Mouse (Mus musculus): ENCODE results near the gene Cbarp. TPM values are rescaled to one million over a fixed set of nuclear protein-coding genes. Genes with fewer than 3 reads are reported as not detected.
A peak's percentile ranks its signal among the peaks of the same experiment; 100 is the strongest.

Cbarp gene
- polyA plus RNA-seq, 1 experiment from 2014 or later = 5.0 TPM

DNA sequence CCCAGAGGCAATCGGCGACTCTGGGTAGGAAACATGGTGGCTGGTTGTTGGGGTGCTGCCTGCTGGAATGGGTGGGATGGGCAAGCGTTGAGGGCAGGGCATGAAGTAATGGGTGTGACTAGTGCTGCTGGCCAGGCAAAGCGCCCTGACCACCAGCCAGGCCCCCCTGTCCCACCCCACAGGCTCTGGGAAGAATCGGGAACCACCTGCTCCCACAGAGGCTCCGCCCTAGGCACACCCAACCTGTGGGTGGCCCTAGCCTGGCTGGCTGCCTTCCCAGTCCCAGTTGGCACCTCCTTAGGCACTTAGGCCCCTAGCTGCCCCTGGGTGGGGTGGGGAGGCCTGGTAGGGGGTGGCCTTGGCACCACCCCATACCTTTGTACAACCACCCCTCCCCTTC lies 5.3 kb upstream of the Cbarp start:
- peaks cover 53% of the 10 kb centered on the region for H3K4me1 ChIP-seq
- H3K4me2 ChIP-seq = no peak overlapping the region
- H3K4me3 ChIP-seq = no peak overlapping the region
- no peak overlapping the region for H3K9ac ChIP-seq
- 81% methylated on average over 6 of the region's 6 CpGs for WGBS
- no peaks in the 10 kb centered on the region for H3K9me3 ChIP-seq
- H3K36me3 ChIP-seq = peaks cover 27% of the 10 kb centered on the region
- no peak for ATAC-seq (ENCODE audit: borderline replicate concordance, extremely low read depth, low FRiP score, low TSS enrichment)
- peak overlapping the region; percentile 99 for H3K27ac ChIP-seq
- no peaks in the 10 kb centered on the region for H3K27me3 ChIP-seq

DNA sequence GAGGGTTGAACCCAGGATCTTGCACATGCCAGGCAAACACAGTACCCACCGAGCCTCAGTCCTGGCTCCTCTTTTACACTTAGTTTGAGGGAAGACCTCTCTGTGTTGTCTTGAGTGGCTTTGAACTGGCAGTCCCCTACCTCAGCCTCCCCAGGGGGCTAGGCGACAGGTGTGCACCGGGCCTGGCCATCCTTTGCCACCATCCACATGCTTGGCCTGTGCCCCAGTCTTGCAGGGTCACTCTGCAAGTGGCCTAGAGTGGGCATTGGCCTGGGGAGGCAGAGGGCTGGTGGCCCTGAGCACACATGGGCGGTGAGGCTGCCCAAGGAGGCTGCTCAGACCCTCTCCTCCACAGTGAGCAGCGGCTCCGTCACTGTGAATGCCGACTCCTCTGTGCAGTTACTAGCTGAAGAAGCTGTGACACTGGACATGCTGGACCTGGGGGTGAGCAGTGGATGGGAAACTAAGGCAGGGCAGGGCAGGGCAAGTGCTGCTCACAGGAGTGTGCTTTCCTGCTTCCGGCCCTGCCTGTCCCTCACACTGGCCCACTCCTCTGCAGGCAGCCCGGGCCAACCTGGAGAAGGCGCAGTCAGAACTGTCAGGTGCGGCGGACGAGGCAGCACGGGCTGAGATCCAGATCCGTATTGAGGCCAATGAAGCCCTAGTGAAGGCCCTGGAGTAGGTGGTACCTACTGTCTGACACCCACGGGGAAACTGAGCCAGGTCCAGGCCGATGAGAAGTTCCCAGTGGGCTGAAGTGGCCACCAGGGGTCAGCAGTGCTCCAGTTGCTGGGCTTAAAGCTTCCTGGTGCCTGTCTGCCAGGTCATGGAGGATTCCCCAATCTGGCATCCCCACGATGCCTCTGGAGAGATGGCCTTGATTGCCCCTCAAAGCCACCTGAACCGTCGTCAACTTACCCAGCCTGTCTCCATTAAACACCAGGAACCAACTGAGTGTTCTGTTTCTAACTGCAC lies 4.5 kb upstream of the Cbarp start:
- Histone ChIP-seq H3K9ac (no peak overlapping the region), H3K9me3 (no peaks in the 10 kb centered on the region), H3K27me3 (peaks cover 3% of the 10 kb centered on the region; the same call in 1 of the 2 replicates), H3K36me3 (peaks cover 27% of the 10 kb centered on the region), H3K4me2 (no peak overlapping the region), H3K27ac (peak overlapping the region; percentile 62), H3K4me3 (no peak overlapping the region), H3K4me1 (peaks cover 57% of the 10 kb centered on the region)
- 72% methylated on average over 20 of the region's 20 CpGs for WGBS
- no peak for ATAC-seq (ENCODE audit: borderline replicate concordance, extremely low read depth, low FRiP score, low TSS enrichment)

DNA sequence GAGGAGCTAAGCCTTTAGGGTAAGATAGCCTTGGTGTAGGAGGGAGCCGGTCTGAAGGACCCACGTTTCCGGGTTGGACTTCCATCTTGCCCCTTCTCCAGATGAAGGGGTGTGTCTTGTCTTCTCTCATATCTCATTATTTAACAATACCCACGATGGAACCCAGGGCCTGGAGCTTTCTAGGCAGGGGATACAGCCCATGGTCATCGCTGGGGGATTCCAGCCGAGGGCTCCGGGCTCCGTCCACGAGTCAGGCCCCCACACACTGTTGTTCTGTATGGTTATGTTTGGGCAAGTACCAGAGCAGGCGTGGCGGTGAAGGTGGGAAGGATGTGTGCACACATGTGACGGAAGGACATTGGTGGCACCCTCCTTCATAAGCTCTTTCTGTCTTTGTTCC lies 3.5 kb upstream of the Cbarp start:
- H3K4me3 ChIP-seq = no peak overlapping the region
- H3K4me1 ChIP-seq = peaks cover 62% of the 10 kb centered on the region

DNA sequence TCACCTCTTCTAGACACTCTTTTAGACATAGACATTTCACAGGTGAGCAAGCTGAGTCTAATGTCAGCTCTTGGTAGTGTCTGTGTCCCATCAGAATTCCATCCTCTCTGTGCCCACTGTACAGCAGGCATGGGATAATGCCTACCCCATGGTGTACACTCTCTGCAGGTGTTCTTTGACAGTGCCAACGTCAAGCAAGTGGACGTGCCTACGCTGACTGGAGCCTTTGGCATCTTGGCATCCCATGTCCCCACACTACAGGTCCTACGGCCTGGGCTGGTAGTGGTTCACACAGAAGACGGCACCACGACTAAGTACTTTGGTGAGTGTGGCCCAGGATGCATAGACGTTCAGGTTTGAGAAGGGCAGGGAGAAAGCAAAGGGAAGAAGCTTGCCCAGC lies 3.0 kb upstream of the Cbarp start:
- H3K9me3 ChIP-seq = no peaks in the 10 kb centered on the region
- H3K4me2 ChIP-seq = no peak overlapping the region
- H3K4me3 ChIP-seq = no peak overlapping the region
- peaks cover 64% of the 10 kb centered on the region for H3K4me1 ChIP-seq
- no peak overlapping the region for H3K27ac ChIP-seq
- WGBS = 92% methylated on average over 7 of the region's 7 CpGs
- no peak overlapping the region for H3K9ac ChIP-seq
- peaks cover 17% of the 10 kb centered on the region; the same call in 1 of the 2 replicates for H3K27me3 ChIP-seq
- no peak for ATAC-seq (ENCODE audit: borderline replicate concordance, extremely low read depth, low FRiP score, low TSS enrichment)
- peaks cover 27% of the 10 kb centered on the region for H3K36me3 ChIP-seq

More for the DNA sequence above, 3.5 kb upstream of the Cbarp start:
- Histone ChIP-seq H3K9me3 (no peaks in the 10 kb centered on the region), H3K27ac (no peak overlapping the region), H3K9ac (no peak overlapping the region), H3K27me3 (peaks cover 13% of the 10 kb centered on the region; the same call in 1 of the 2 replicates), H3K4me2 (no peak overlapping the region), H3K36me3 (peaks cover 27% of the 10 kb centered on the region)
- 92% methylated on average over 12 of the region's 12 CpGs for WGBS
- ATAC-seq (ENCODE audit: borderline replicate concordance, extremely low read depth, low FRiP score, low TSS enrichment) = no peak

DNA sequence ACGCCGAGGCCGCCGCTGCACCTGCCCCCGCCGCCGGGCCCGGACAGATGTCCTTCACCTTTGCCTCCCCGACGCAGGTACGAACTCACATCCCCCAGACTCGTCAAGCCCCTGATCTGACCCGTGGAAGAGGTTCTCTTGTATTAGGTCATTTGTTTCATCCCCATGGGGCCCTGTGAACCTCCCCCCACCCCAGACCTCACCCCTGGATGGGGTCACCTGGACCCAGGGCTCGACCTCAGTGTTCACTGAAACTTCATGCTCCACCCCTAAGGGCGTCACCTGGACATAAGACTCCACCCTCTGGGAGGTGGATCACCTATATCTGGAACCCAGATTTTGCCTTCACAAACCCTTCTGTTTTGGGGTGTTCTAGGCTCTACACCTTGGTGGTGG lies 1.9 kb upstream of the Cbarp start:
- WGBS = 0% methylated on average over 15 of the region's 15 CpGs
- ATAC-seq (ENCODE audit: borderline replicate concordance, extremely low read depth, low FRiP score, low TSS enrichment) = no peak
- Histone ChIP-seq H3K27me3 (peaks cover 28% of the 10 kb centered on the region), H3K4me3 (peak overlapping the region; percentile 56), H3K9me3 (no peaks in the 10 kb centered on the region), H3K9ac (peak overlapping the region; percentile 71), H3K36me3 (peaks cover 27% of the 10 kb centered on the region), H3K4me1 (peaks cover 70% of the 10 kb centered on the region), H3K4me2 (peak overlapping the region; percentile 67), H3K27ac (peak overlapping the region; percentile 78)

DNA sequence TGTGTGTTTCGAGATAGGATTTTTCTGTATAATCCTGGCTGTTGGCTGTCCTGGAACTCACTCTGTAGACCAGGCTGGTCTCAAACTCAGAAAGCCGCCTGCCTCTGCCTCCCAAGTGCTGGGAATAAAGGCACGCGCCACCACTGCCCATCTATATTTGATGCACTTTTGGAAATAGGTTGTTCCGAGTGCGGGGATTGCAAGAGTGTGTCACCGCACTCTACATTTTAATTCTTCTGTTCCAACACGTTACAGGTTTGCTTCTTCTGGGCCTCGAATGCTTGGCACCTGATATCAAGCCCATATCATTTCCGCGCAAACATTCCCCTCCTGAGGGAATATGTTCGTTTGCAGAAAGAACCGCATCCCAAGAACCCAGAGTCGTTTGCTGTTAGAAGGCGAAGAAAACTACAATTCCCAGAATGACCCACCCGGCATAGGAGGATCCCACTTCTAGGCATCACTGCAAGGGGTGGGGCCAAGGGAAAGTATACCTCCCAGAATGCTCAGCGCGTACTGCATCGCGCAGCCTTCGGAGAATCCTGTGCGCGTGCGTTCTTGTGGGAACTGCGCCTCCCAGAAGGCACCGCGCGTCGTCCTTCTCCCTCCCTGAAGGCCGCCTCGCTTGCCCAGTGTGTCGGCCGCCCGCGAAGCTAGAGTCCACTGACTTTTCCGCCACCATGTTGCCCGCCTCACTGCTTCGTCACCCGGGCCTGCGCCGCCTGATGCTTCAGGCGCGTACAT lies 1.3 kb upstream of the Cbarp start:
- Histone ChIP-seq H3K4me3 (peak overlapping the region; percentile 56), H3K27ac (peak overlapping the region; percentile 78), H3K4me1 (peaks cover 70% of the 10 kb centered on the region), H3K4me2 (peak overlapping the region; percentile 67), H3K9ac (peak overlapping the region; percentile 71), H3K36me3 (peaks cover 27% of the 10 kb centered on the region), H3K9me3 (no peaks in the 10 kb centered on the region), H3K27me3 (peaks cover 34% of the 10 kb centered on the region)
- ATAC-seq (ENCODE audit: borderline replicate concordance, extremely low read depth, low FRiP score, low TSS enrichment) = peak; percentile 85
- under 1% methylated on average over 43 of the region's 43 CpGs for WGBS

DNA sequence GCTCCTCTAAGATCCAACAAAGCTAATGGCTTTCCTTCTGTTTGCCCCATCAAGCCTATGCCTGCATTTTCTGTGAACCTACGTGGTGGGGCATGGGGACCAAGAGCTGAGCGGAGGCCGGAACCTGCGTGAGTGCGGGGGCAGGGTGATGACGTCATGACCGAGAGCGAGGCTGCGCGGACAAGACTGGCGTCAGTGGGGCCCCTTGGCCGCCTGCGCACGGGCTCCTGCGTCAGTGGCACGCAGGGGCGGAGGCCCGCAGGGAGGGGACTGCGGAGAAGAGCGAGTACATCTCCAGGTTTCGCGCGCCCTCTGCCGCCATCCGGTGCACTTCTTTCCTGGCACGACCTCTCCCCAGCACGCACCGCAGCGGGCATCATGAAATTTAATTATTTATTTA lies 608 bp upstream of the Cbarp start:
- Histone ChIP-seq H3K27ac (peak overlapping the region; percentile 78), H3K9ac (peak overlapping the region; percentile 31; the same call in 1 of the 2 replicates), H3K9me3 (no peaks in the 10 kb centered on the region), H3K4me1 (peaks cover 70% of the 10 kb centered on the region), H3K4me2 (peak overlapping the region; percentile 67), H3K27me3 (peaks cover 41% of the 10 kb centered on the region), H3K36me3 (peaks cover 27% of the 10 kb centered on the region), H3K4me3 (peak overlapping the region; percentile 56)
- ATAC-seq (ENCODE audit: borderline replicate concordance, extremely low read depth, low FRiP score, low TSS enrichment) = peak; percentile 71
- WGBS = under 1% methylated on average over 29 of the region's 29 CpGs

DNA sequence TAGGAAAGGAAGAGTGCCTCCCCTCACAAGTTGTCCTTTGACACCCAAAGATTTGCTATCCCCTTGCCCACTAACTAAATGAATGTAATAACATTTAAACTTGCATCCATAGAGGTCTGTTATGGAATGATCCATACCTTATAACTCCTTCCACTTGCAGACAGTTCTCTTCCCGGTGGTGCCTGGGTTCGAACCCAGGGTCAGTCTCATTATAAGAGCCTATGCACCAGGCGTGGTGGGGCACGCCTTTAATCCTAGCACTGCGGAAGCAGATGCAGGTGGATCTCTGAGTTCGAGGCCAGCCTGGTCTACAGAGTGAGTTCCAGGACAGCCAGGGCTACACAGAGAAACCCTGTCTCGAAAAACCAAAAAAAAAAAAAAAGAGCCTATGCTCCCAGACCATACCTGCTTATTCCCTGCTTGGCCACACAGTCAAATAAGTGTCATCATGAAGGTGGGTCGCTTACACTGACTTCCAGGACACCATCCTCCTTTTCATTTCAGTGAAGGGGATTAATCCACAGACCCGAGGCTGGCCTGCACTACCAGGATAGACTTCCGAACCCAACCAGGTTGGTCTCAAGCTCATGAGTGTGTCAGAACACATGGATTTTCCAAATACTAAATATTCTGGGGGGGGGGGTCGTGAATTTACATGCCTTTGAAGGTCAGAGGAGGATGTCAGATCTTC lies 515 bp downstream of the Cbarp start:
- H3K4me1 ChIP-seq = peaks cover 62% of the 10 kb centered on the region
- H3K27me3 ChIP-seq = peaks cover 52% of the 10 kb centered on the region
- no peak overlapping the region for H3K9ac ChIP-seq
- no peaks in the 10 kb centered on the region for H3K9me3 ChIP-seq
- H3K36me3 ChIP-seq = peaks cover 18% of the 10 kb centered on the region
- H3K27ac ChIP-seq = 0 out of 2 replicates have a peak overlapping the region, but pooled peaks have one; percentile 74
- peak overlapping the region; percentile 98; the same call in 1 of the 2 replicates for H3K4me2 ChIP-seq
- no peak for ATAC-seq (ENCODE audit: borderline replicate concordance, extremely low read depth, low FRiP score, low TSS enrichment)
- H3K4me3 ChIP-seq = no peak overlapping the region
- 72% methylated on average over 11 of the region's 11 CpGs for WGBS

DNA sequence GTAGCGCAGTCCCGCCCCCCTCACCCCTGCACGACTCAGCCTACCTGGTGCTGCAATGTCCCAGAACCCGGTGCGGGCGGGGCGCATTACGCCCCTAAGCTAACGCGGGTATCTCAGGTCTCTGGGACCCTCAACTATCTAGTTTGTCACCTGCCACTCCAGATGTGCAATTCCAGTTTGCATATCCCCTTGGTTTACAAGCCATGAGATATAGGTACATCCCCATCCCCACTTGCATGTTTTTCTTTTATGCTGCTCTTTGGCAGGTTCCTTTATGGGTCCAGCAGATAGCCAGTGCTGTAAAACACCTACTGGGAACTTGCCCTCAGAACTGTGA lies 1.2 kb downstream of the Cbarp start:
- Histone ChIP-seq H3K9me3 (no peaks in the 10 kb centered on the region), H3K4me3 (peak overlapping the region; percentile 61), H3K27ac (peak overlapping the region; percentile 74), H3K4me1 (peaks cover 58% of the 10 kb centered on the region), H3K27me3 (peaks cover 53% of the 10 kb centered on the region), H3K9ac (peak overlapping the region; percentile 70), H3K4me2 (peak overlapping the region; percentile 98), H3K36me3 (peaks cover 10% of the 10 kb centered on the region)
- no peak for ATAC-seq (ENCODE audit: borderline replicate concordance, extremely low read depth, low FRiP score, low TSS enrichment)
- 0% methylated on average over 10 of the region's 10 CpGs for WGBS

DNA sequence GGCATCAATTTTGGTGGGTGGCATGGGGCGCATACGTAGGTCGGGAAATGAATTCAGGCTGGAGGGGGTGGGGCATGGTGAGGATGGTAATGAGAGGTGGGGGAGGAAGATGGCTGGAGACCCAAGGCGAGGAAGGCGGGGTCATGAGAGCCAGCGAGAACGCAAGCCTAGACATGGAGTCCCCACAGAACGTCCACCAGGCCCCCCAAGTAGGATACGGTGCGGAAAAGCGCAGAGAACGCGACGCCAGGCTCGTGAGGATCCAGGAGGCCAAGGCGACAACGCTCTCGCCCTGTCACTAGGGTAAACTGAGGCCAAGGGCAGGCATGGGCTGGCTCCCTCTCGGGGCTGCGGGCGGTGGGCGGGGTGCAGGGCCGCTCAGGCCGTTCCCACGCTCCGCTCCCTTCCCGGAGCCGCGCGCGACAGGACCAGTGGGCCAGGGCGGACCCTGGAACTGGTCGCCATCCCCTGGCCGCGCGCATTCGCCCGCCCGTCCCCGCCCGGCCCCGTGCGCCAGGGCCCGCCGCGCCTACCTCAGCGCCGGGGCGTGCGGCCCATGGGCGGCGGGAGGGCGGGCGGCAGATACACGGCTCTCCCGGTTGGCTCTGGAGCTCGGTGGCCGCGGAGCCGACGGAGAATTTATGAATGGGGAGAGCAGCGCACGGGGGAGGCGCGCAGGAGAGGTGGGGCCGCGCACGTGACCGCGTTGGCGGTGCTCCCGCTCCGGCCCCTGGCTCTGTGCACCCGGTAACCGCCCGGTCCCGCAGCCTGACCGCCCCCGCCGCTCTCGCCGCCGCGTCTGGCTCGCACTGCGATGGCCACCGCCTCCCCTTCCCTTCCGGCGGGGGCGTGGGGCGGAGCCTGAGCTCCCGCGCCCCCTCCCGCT lies 1.8 kb downstream of the Cbarp start, which contains the start of gene Atp5d:
Atp5d (plus strand) TSS at position 80 of the 886 bp plus-strand sequence.
- H3K9me3 ChIP-seq = no peaks in the 10 kb centered on the region
- H3K4me1 ChIP-seq = peaks cover 58% of the 10 kb centered on the region
- H3K9ac ChIP-seq = peak within 1 kb of the TSS; percentile 70
- no peak for ATAC-seq (ENCODE audit: borderline replicate concordance, extremely low read depth, low FRiP score, low TSS enrichment)
- peak within 1 kb of the TSS; percentile 61 for H3K4me3 ChIP-seq
- under 1% methylated on average over 70 of the region's 94 CpGs for WGBS
- peaks cover 4% of the 10 kb centered on the region for H3K36me3 ChIP-seq
- peaks cover 53% of the 10 kb centered on the region for H3K27me3 ChIP-seq
- peak within 1 kb of the TSS; percentile 98 for H3K4me2 ChIP-seq
- peak within 1 kb of the TSS; percentile 74 for H3K27ac ChIP-seq

All from lung, embryonic 15.5 days (tissue).